Mouse (Mus musculus) embryonic fibroblast, embryonic 13.5 days (primary cell): ENCODE results near the gene Ift172. TPM values are rescaled to one million over a fixed set of nuclear protein-coding genes. Genes with fewer than 3 reads are reported as not detected.

ENCODE experiments used
- H3K27ac ChIP-seq: 2 replicates; pipeline ENCODE4 v1.5.1; 2012; ENCODE audit warnings: low read length, control low read depth, inconsistent platforms; ENCODE audit not compliant: insufficient read depth
- H3K4me1 ChIP-seq: 2 replicates; pipeline ENCODE4 v1.6.1; 2011; ENCODE audit warnings: low read length; ENCODE audit not compliant: control insufficient read depth, insufficient read depth
- H3K4me3 ChIP-seq: 2 replicates; pipeline ENCODE4 v1.5.1; 2011; ENCODE audit warnings: mild to moderate bottlenecking, control low read depth, low read length; ENCODE audit not compliant: insufficient read depth
- CTCF ChIP-seq: IDR thresholded peaks from 2 replicates; pipeline ENCODE4 v1.5.1; 2011; ENCODE audit warnings: mild to moderate bottlenecking, control low read depth, low read length, moderate library complexity, borderline replicate concordance; ENCODE audit not compliant: insufficient read depth
- POLR2A ChIP-seq: IDR thresholded peaks from 2 replicates; pipeline ENCODE4 v1.6.1; 2011; ENCODE audit warnings: low read depth, mild to moderate bottlenecking, control low read depth, low read length, moderate library complexity
- polyA plus RNA-seq: library from polyadenylated mRNA; stranded (reverse); fragments of >200 nt; gene quantifications from 2 replicates; pipeline ENCODE4 v1.2.4, GENCODE M21; 2011; ENCODE audit warnings: low read depth; ENCODE audit not compliant: missing spikeins, insufficient read length

The Ift172 gene
- polyA plus RNA-seq, 1 experiment = 37.4 TPM

DNA sequence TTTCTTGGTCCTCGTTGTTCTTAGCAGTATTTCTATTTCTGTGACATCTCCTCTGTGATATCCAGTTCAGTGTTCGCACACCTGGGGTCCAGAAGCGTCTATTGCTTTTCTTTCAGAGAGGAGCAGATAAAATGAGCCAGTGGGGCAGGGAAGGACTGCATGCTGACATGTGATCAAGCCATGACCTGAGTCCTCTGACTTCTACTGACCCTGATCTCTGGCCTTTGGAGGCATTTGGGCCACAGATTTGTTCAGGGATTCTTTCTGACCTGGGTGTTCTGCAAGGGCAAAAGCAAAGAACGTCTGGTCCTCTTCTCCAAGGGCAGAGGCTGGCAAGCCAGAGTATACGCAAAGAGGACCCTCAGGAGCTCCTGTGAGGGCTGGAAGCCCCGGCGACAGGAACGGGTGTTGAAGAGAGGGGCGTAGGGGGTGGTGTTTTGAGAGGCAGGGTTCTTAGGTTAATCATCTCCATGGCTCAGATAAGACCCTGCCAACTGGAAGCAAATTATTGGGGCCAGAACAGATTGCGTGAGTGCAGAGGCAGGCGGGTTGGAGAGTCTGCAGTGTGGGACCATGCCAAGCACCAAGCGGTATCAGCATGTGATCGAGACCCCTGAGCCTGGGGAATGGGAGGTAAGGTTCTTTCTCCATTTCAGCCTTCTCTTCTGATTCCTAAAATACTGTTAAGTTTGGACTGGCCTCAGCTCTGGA, 6.3 kb upstream of the Ift172 start, which contains the start of gene Gckr:
Gckr (plus strand) TSS at position 397 of the 711 bp plus-strand sequence.
- no peak for TF ChIP-seq CTCF
- TF ChIP-seq POLR2A = no peak
- Histone ChIP-seq H3K27ac (no peak within 1 kb of the TSS), H3K4me1 (no peaks in the 10 kb centered on the region), H3K4me3 (no peak within 1 kb of the TSS)

GRCm38 (mm10) chr5:31295606-31296141, 4.8 kb upstream of the Ift172 start, which contains the start of gene Fndc4:
Gene Fndc4, minus strand, starts transcription at chr5:31296080.
- H3K4me1 ChIP-seq = peaks cover 4% of the 10 kb centered on the region; the same call in 1 of the 2 replicates
- peak; percentile 66 for TF ChIP-seq POLR2A
- TF ChIP-seq CTCF = no peak
- peak within 1 kb of the TSS; percentile 35 for H3K4me3 ChIP-seq
- no peak within 1 kb of the TSS for H3K27ac ChIP-seq

DNA sequence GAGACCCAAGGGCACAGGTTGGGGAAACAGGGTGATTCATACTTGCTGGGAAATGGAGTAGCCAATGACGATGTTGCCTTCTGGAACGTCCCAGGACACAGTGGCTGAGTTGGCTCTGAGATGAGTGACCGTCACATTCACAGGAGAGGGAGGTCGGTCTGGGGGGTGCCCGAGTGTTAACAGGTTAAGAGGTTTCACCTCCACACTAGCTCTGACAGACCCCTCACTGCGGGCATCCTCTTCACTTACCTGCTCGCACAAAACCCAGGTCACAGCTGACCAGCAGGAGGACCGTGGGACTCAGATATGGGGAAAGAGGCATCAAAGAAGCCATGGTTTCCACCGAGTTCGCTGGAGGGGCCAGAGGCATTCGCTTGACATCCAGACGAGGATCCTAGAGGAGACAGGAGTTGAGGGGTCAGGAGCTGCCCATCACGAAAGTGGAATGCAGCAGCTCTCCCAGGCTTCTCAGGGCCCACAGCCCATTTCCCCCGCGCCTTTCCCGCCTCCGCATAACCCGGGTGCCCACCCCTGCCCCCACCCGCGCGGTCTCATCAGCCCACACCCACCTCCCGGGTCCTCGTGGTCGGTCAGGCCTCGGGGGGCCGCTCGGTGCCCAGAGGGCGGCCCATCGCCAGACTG, 4.2 kb upstream of the Ift172 start:
- Histone ChIP-seq H3K4me3 (peak overlapping the region; percentile 35), H3K4me1 (peaks cover 4% of the 10 kb centered on the region; the same call in 1 of the 2 replicates), H3K27ac (no peak overlapping the region)
- TF ChIP-seq CTCF (no peak), POLR2A (no peak; the same call in 1 of the 2 replicates)

GRCm38 (mm10) chr5:31291361-31291688, 409 bp upstream of the Ift172 start:
- Histone ChIP-seq H3K27ac (peak overlapping the region; percentile 43), H3K4me1 (peaks cover 4% of the 10 kb centered on the region; the same call in 1 of the 2 replicates), H3K4me3 (peak overlapping the region; percentile 56)
- TF ChIP-seq CTCF (no peak), POLR2A (peak; percentile 91)

- Histone ChIP-seq H3K4me3 (peak overlapping the region; percentile 58; the same call in 1 of the 2 replicates), H3K27ac (no peak overlapping the region), H3K4me1 (peaks cover 4% of the 10 kb centered on the region; the same call in 1 of the 2 replicates)
- no peak for TF ChIP-seq POLR2A
- no peak for TF ChIP-seq CTCF
These were observed 1.2 kb downstream of the Ift172 start for GRCm38 (mm10) chr5:31289626-31290230.

GRCm38 (mm10) chr5:31288655-31289054, 2.3 kb downstream of the Ift172 start:
- Histone ChIP-seq H3K4me3 (no peak overlapping the region), H3K4me1 (peaks cover 4% of the 10 kb centered on the region; the same call in 1 of the 2 replicates), H3K27ac (no peak overlapping the region)
- TF ChIP-seq CTCF = no peak
- no peak for TF ChIP-seq POLR2A

GRCm38 (mm10) chr5:31288225-31288624, 2.7 kb downstream of the Ift172 start:
- Histone ChIP-seq H3K27ac (no peak overlapping the region), H3K4me1 (peaks cover 4% of the 10 kb centered on the region; the same call in 1 of the 2 replicates), H3K4me3 (no peak overlapping the region)
- TF ChIP-seq CTCF = no peak
- TF ChIP-seq POLR2A = no peak

- TF ChIP-seq CTCF (no peak), POLR2A (no peak)
- H3K4me1 ChIP-seq = no peaks in the 10 kb centered on the region
- no peak overlapping the region for H3K4me3 ChIP-seq
- H3K27ac ChIP-seq = no peak overlapping the region
These were observed 11.5 kb downstream of the Ift172 start for GRCm38 (mm10) chr5:31279245-31279988.

GRCm38 (mm10) chr5:31273018-31273417, 17.9 kb downstream of the Ift172 start:
- TF ChIP-seq POLR2A (no peak), CTCF (no peak)

More at GRCm38 (mm10) chr5:31273018-31273417, 17.9 kb downstream of the Ift172 start:
- no peak overlapping the region for H3K27ac ChIP-seq
- no peaks in the 10 kb centered on the region for H3K4me1 ChIP-seq
- no peak overlapping the region for H3K4me3 ChIP-seq
